1 mouse cellular context compared by ENCODE assay signal in the genomic region with DNA sequence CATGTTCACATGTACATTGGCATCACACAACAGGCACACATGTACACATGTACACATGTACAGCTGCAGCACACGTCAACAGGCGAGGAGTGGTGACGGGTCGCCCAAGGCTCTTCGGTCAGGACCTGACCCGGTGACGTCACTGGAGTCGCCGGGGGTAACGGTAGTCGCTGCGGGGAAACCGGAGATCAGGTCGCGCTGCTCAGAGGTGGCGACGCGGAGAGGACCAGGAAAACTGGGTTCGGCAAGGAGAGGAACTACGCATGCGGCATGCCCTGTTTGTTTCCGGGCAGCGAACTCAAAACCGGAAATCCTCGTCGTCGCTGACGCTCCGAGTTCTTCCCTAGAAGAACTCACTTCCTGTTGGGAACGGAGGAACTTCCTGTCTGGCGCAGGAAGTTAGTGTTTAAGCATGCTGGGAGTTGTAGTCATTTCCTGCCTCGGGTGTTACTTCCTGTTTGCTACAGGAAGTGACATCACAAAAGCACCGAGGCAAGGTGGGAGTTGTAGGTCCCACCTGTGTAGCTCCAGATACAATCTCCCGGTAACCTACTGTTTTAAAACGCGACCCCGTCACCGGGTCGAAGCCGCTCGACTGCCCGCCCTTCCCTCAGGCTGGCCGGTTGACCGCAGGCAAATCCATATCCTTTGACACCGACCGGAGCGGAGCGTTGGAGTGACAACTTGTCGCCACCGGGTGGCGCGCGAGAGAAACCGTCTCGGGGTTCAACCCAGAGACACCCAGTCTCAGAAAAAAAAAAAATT.
TF ChIP-seq lines count a peak whose summit lies in the region.

No protein-coding gene starts in this region.

TF ChIP-seq in MEL, 35 proteins besides CTCF, POLR2A, EP300 and RAD21 (continued from another document):
- TF ChIP-seq USF1 (IDR thresholded peaks at IDR 0.05; ENCODE audit: low read depth, low read length): no peak
- peak; percentile 76; the same call in 1 of the 2 replicates for TF ChIP-seq ETS1 (IDR thresholded peaks at IDR 0.05; ENCODE audit: low read depth, low read length)
- peak; percentile 69; the same call in 1 of the 2 replicates for TF ChIP-seq E2F4 (IDR thresholded peaks at IDR 0.05; ENCODE audit: borderline replicate concordance, low read depth, low read length)
- no peak for TF ChIP-seq JUND (IDR thresholded peaks at IDR 0.05; ENCODE audit: low read depth, low read length)
- TF ChIP-seq ZNF384 (IDR thresholded peaks at IDR 0.05; ENCODE audit: low read depth, low read length): peak; percentile 84
